Mouse (Mus musculus) small intestine, adult 2 months (tissue): ENCODE results near the gene Csmd2.

Source experiments
- CTCF ChIP-seq: fragments of 200-500 bp; IDR thresholded peaks from 2 replicates; pipeline ENCODE4 v1.5.1; 2012; ENCODE audit warnings: low read depth, mild to moderate bottlenecking, control low read depth, inconsistent platforms, low read length, moderate library complexity, mixed read lengths; ENCODE audit not compliant: insufficient replicate concordance, insufficient read length; ENCODE audit errors: extremely low read depth
- POLR2A ChIP-seq: fragments of 200-500 bp; IDR thresholded peaks from 2 replicates; pipeline ENCODE4 v1.6.1; 2012; ENCODE audit warnings: low read depth, mild to moderate bottlenecking, control low read depth, inconsistent platforms, low read length, moderate library complexity

GRCm38 (mm10) chr4:128365851-128366250 lies 378.2 kb downstream of the Csmd2 start:
- TF ChIP-seq CTCF (no peak), POLR2A (no peak)
